Mouse (Mus musculus) kidney, adult 2 months (tissue): ENCODE results near the gene Fos.

Experiments
- CTCF ChIP-seq: fragments of 200-500 bp; conservative IDR thresholded peaks from 2 replicates; pipeline ENCODE4 v1.5.1; 2011; ENCODE audit warnings: low read depth, mild to moderate bottlenecking, control low read depth, low read length, moderate library complexity, mixed read lengths; ENCODE audit not compliant: insufficient read depth, insufficient read length
- POLR2A ChIP-seq: fragments of 200-500 bp; IDR thresholded peaks from one replicate; pipeline ENCODE4 v1.6.1; 2011; ENCODE audit warnings: low read depth, low read length, control low read depth

DNA sequence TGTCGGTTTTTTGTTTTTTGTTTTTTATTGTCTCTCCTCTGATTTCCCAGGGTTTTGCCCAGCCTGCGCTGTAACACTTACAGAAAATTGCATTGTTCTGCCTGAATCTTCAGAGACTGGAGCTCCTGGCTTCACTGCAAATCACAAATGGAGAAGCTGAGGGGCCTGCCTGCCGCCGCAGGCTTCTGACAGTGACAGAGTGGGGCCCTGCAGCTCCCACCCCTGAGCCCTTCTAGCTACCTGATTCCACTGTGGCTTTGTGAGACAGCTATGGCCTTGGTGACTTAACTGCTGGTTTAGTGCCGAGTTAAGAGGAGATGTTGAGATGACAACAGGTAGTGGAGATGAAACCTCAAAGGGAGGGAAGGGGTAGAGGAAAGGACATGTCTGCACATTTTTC, 44.3 kb downstream of the Fos start:
- no peak for TF ChIP-seq CTCF
- no peak for TF ChIP-seq POLR2A
